Mouse (Mus musculus) lung, postnatal 0 days (tissue): ENCODE results near the gene Atg7. TPM values are rescaled to one million over a fixed set of nuclear protein-coding genes. Genes with fewer than 3 reads are reported as not detected.

Experiments
- ATAC-seq: fragments of 200-750 bp; cut with Nextera tagmentation; 2 replicates; pipeline ENCODE4 v1.8.0; 2017; ENCODE audit warnings: moderate library complexity
- DNase-seq: peaks from one replicate; pipeline ENCODE4 v3.0.0-alpha.2; 2016; ENCODE audit warnings: low spot score
- H3K27ac ChIP-seq: fragments of 300-500 bp; sonication (generic); 2 replicates; pipeline ENCODE4 v1.5.1; 2014; ENCODE audit warnings: antibody characterized with exemption, mild to moderate bottlenecking, low read length, mixed read lengths
- H3K27me3 ChIP-seq: fragments of 300-500 bp; sonication (generic); replicated peaks from 2 replicates; pipeline ENCODE4 v1.6.1; 2014; ENCODE audit warnings: low read length, mixed read lengths; ENCODE audit not compliant: insufficient read depth
- H3K36me3 ChIP-seq: fragments of 300-500 bp; sonication (generic); 2 replicates; pipeline ENCODE4 v1.6.1; 2014; ENCODE audit warnings: low read length, mixed read lengths; ENCODE audit not compliant: insufficient read depth
- H3K4me1 ChIP-seq: fragments of 300-500 bp; sonication (generic); 2 replicates; pipeline ENCODE4 v1.6.1; 2014; ENCODE audit warnings: antibody characterized with exemption, low read depth, low read length, mixed read lengths; ENCODE audit not compliant: insufficient read depth
- H3K4me2 ChIP-seq: fragments of 300-500 bp; sonication (generic); replicated peaks from 2 replicates; pipeline ENCODE4 v1.6.1; 2014; ENCODE audit warnings: low read depth, mild to moderate bottlenecking, low read length, moderate library complexity, mixed read lengths
- H3K4me3 ChIP-seq: fragments of 300-500 bp; sonication (generic); 2 replicates; pipeline ENCODE4 v1.5.1; 2014; ENCODE audit warnings: low read depth, low read length
- H3K9ac ChIP-seq: fragments of 300-500 bp; sonication (generic); replicated peaks from 2 replicates; pipeline ENCODE4 v1.6.1; 2014; ENCODE audit warnings: low read depth, mild to moderate bottlenecking
- H3K9me3 ChIP-seq: fragments of 300-500 bp; sonication (generic); 2 replicates; pipeline ENCODE4 v1.6.1; 2016; ENCODE audit warnings: low read length, mixed read lengths
- CTCF ChIP-seq: IDR thresholded peaks from 2 replicates; pipeline ENCODE4 v1.5.1; 2016; ENCODE audit warnings: antibody characterized with exemption, mild to moderate bottlenecking
- EP300 ChIP-seq: IDR thresholded peaks from 2 replicates; pipeline ENCODE4 v1.6.1; 2016; ENCODE audit warnings: antibody characterized with exemption, mild to moderate bottlenecking, control low read depth
- WGBS: fragments of 180-500 bp; shearing (Covaris S2); extraction: QIAGEN DNeasy Blood & Tissue Kit; methylation state at CpG from one replicate; pipeline ENCODE4 v1.1.7; 2014; 5-methylcytosine and 5-hydroxymethylcytosine counted together
- polyA plus RNA-seq: library from polyadenylated mRNA; unstranded; fragments of >200 nt; fragmentation: Nextera tagmentation; extraction: Ambion mirVana; gene quantifications from 2 replicates; pipeline ENCODE4 v1.2.1, GENCODE M21; 2015

The Atg7 gene
- polyA plus RNA-seq, 1 experiment from 2014 or later: 18.4 TPM

GRCm38 (mm10) chr6:114746439-114746974 is 103.6 kb downstream of the Atg7 start:
- Histone ChIP-seq H3K36me3 (no peaks in the 10 kb centered on the region), H3K27me3 (no peaks in the 10 kb centered on the region), H3K4me1 (no peaks in the 10 kb centered on the region), H3K4me3 (no peak overlapping the region), H3K9me3 (no peaks in the 10 kb centered on the region), H3K9ac (no peak overlapping the region), H3K27ac (no peak overlapping the region), H3K4me2 (no peak overlapping the region)
- 78% methylated on average over 7 of the region's 7 CpGs for WGBS
- TF ChIP-seq CTCF (no peak), EP300 (no peak)
- ATAC-seq: no peak; the same call in 1 of the 2 replicates
- no peak for DNase-seq

DNA sequence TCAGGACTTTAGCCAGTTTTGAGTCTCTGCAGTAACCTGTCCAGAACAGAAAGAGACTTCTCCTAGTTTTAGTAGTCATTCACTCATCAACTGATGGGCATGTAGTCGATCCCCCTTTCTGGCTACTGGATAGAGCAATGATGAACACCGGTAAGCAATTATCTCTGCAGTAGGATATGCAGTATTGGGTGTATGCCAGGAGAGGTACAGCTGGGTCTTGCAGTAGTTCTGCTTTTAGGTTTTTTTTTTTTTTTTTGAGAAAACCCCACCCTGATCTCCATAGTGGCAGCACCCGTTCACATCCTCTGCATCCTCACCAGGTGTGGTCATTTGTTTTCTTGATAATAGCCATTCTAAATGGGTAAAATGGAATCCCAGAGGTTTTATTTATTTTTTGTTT is 105.5 kb downstream of the Atg7 start:
- no peak overlapping the region for H3K4me2 ChIP-seq
- H3K36me3 ChIP-seq: no peaks in the 10 kb centered on the region
- no peaks in the 10 kb centered on the region for H3K27me3 ChIP-seq
- ATAC-seq: no peak
- TF ChIP-seq EP300 (no peak), CTCF (no peak)
- DNase-seq: no peak
- H3K9ac ChIP-seq: no peak overlapping the region
- H3K4me1 ChIP-seq: no peaks in the 10 kb centered on the region
- H3K27ac ChIP-seq: no peak overlapping the region
- WGBS: 90% methylated on average over 3 of the region's 3 CpGs
- H3K4me3 ChIP-seq: no peak overlapping the region
- no peaks in the 10 kb centered on the region for H3K9me3 ChIP-seq

- Histone ChIP-seq H3K4me3 (no peak overlapping the region), H3K27me3 (no peaks in the 10 kb centered on the region), H3K4me2 (no peak overlapping the region), H3K27ac (no peak overlapping the region), H3K4me1 (no peaks in the 10 kb centered on the region), H3K36me3 (no peaks in the 10 kb centered on the region), H3K9me3 (no peaks in the 10 kb centered on the region), H3K9ac (no peak overlapping the region)
- no peak for TF ChIP-seq CTCF
- no peak for TF ChIP-seq EP300
- WGBS: 94% methylated on average over 3 of the region's 3 CpGs
- ATAC-seq (no peak), DNase-seq (no peak)
Observed at GRCm38 (mm10) chr6:114748882-114749281, 106.0 kb downstream of the Atg7 start.

- Histone ChIP-seq H3K9ac (no peak overlapping the region), H3K9me3 (no peaks in the 10 kb centered on the region), H3K27me3 (no peaks in the 10 kb centered on the region), H3K4me3 (no peak overlapping the region), H3K4me1 (no peaks in the 10 kb centered on the region), H3K36me3 (no peaks in the 10 kb centered on the region), H3K4me2 (no peak overlapping the region), H3K27ac (no peak overlapping the region)
- ATAC-seq (no peak), DNase-seq (no peak)
- WGBS: 65% methylated on average over 7 of the region's 7 CpGs
- TF ChIP-seq CTCF (no peak), EP300 (no peak)
Observed at GRCm38 (mm10) chr6:114758795-114759194, 115.9 kb downstream of the Atg7 start.

GRCm38 (mm10) chr6:114766314-114766713 is 123.4 kb downstream of the Atg7 start:
- Histone ChIP-seq H3K4me2 (no peak overlapping the region), H3K4me1 (no peaks in the 10 kb centered on the region), H3K27me3 (no peaks in the 10 kb centered on the region), H3K9me3 (no peaks in the 10 kb centered on the region), H3K36me3 (no peaks in the 10 kb centered on the region), H3K9ac (no peak overlapping the region), H3K4me3 (no peak overlapping the region), H3K27ac (no peak overlapping the region)
- peak; percentile 83 for ATAC-seq
- TF ChIP-seq EP300: no peak
- TF ChIP-seq CTCF: no peak
- DNase-seq: peak; percentile 53
- 63% methylated on average over 6 of the region's 6 CpGs for WGBS

- DNase-seq: peak; percentile 17
- no peak overlapping the region for H3K4me2 ChIP-seq
- 39% methylated on average over 2 of the region's 2 CpGs for WGBS
- H3K27me3 ChIP-seq: no peaks in the 10 kb centered on the region
- H3K27ac ChIP-seq: no peak overlapping the region
- no peak for ATAC-seq
- H3K9me3 ChIP-seq: no peaks in the 10 kb centered on the region
- no peak overlapping the region for H3K4me3 ChIP-seq
- H3K4me1 ChIP-seq: no peaks in the 10 kb centered on the region
- no peak for TF ChIP-seq CTCF
- no peak for TF ChIP-seq EP300
- no peak overlapping the region for H3K9ac ChIP-seq
- no peaks in the 10 kb centered on the region for H3K36me3 ChIP-seq
Observed at GRCm38 (mm10) chr6:114767710-114768109, 124.8 kb downstream of the Atg7 start.

DNA sequence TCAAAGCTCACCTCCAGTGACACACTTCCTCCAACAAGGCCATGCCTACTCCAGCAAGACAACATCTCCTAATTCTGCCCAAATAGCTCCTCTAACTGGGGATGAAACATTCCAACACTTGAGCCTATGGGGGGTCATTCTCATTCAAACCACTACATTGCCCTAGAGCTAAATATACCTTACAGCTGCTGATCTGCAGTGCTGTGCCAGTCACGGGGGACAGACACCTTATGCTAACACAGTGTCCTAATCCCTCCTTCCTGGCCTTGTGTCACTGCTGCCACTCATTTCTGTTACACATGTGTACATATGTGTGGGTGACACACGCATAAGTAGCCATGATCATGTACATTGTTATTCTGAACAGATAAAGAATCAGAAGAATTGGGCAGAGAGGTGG is 127.4 kb downstream of the Atg7 start:
- TF ChIP-seq EP300 (no peak), CTCF (no peak)
- Histone ChIP-seq H3K4me3 (no peak overlapping the region), H3K27me3 (no peaks in the 10 kb centered on the region), H3K4me1 (no peaks in the 10 kb centered on the region), H3K9ac (no peak overlapping the region), H3K4me2 (no peak overlapping the region), H3K27ac (no peak overlapping the region), H3K9me3 (no peaks in the 10 kb centered on the region), H3K36me3 (no peaks in the 10 kb centered on the region)
- DNase-seq (no peak), ATAC-seq (no peak)
- 90% methylated on average over 2 of the region's 2 CpGs for WGBS
